Comparison of ENCODE assay signal across 26 mouse cellular contexts in genomic region chr17:80932716-80933115, GRCm38 (mm10). TPM values are rescaled to one million over a fixed set of nuclear protein-coding genes. Genes with fewer than 3 reads are reported as not detected.
A peak's percentile ranks its signal among the peaks of the same experiment; 100 is the strongest.
DNase-seq lines count a peak whose midpoint lies in the region; ATAC-seq and TF ChIP-seq lines count a peak whose summit lies in the region.
"Had no signal": no experiment of that assay in that cellular context is flagged by ENCODE, and none has a peak within 500 bp of the region (broad histone marks: within the 10 kb centered on the region; RNA-seq: fewer than 3 reads in every experiment).

No protein-coding gene starts in this region.

- TF ChIP-seq CTCF in gastrocnemius, adult 2 months (IDR thresholded peaks at IDR 0.05): no peak
- TF ChIP-seq CTCF in lung, postnatal 0 days (IDR thresholded peaks at IDR 0.05): no peak

- no peak overlapping the region for H3K4me2 ChIP-seq in lung, postnatal 0 days (replicated peaks; ENCODE audit: low read depth, low read length)
- H3K4me2 ChIP-seq: limb, embryonic 13.5 days; lung, embryonic 14.5 days; midbrain, embryonic 11.5 days had no signal

- H3K4me1 ChIP-seq in lung, postnatal 0 days (ENCODE audit: insufficient read depth, low read depth, low read length): 0 out of 2 replicates have a peak, but pooled peaks cover 8% of the 10 kb centered on the region
- H3K4me1 ChIP-seq: embryonic facial prominence, embryonic 10.5 days; limb, embryonic 13.5 days had no signal

- no peaks in the 10 kb centered on the region for H3K27me3 ChIP-seq in lung, postnatal 0 days (replicated peaks; ENCODE audit: insufficient read depth, low read length)
- H3K27me3 ChIP-seq: limb, embryonic 13.5 days had no signal

- no peaks in the 10 kb centered on the region for H3K36me3 ChIP-seq in lung, postnatal 0 days (ENCODE audit: insufficient read depth, low read length)
- H3K36me3 ChIP-seq: embryonic facial prominence, embryonic 10.5 days; limb, embryonic 13.5 days had no signal

- H3K9me3 ChIP-seq in lung, postnatal 0 days (ENCODE audit: low read length): no peaks in the 10 kb centered on the region
- H3K9me3 ChIP-seq: embryonic facial prominence, embryonic 10.5 days; limb, embryonic 13.5 days had no signal

- 69% methylated on average over 3 of the region's 3 CpGs for WGBS in lung, postnatal 0 days

- intact Hi-C loops in gastrocnemius, adult 2 months (cut with DNase I): no loop called here
- intact Hi-C loops in heart, postnatal 10 days (cut with DNase I): loop anchor here (5.0 kb wide), 1 partner anchor 205 kb away; the partner anchor contains the start of gene Map4k3

- no peak overlapping the region for H3K9ac ChIP-seq in lung, postnatal 0 days (replicated peaks; ENCODE audit: low read depth)
- H3K9ac ChIP-seq: limb, embryonic 13.5 days; liver, embryonic 14.5 days; lung, embryonic 14.5 days had no signal

- DNase-seq in gastrocnemius, adult 2 months: no peak
- DNase-seq in gastrocnemius, postnatal 4 days (ENCODE audit: low spot score in 2 of 2): no peak
- DNase-seq in lung, postnatal 36 days: peak; percentile 38
- DNase-seq in lung, postnatal 0 days (ENCODE audit: low spot score): no peak
- DNase-seq in heart, postnatal 10 days: peak; percentile 65 to 74
- no peak for DNase-seq in gastrocnemius, postnatal 10 days
- no peak for DNase-seq in ovary, adult 18-20 months (ENCODE audit: low spot score)
- DNase-seq in layer of hippocampus, adult 18-20 months (ENCODE audit: low spot score in 2 of 2): no peak
- DNase-seq: cerebellum, adult 9-11 months; gastrocnemius, postnatal 25 days; kidney, adult 9 months; layer of hippocampus, postnatal 36 days; lung, embryonic 14.5 days; right cerebral cortex, postnatal 14 days; thymus, adult 2 months; thymus, postnatal 4 days had no signal

- H3K4me3 ChIP-seq in gastrocnemius, adult 2 months: peak overlapping the region; percentile 60
- no peak overlapping the region for H3K4me3 ChIP-seq in lung, postnatal 0 days (ENCODE audit: low read depth, low read length)
- H3K4me3 ChIP-seq: embryonic facial prominence, embryonic 10.5 days; limb, embryonic 13.5 days had no signal

- no peak for ATAC-seq in lung, postnatal 0 days
- ATAC-seq: forebrain, embryonic 16.5 days; hindbrain, postnatal 0 days; intestine, embryonic 16.5 days had no signal

- TF ChIP-seq EP300 in lung, postnatal 0 days (IDR thresholded peaks at IDR 0.05): no peak

- peak overlapping the region; percentile 84 for H3K27ac ChIP-seq in gastrocnemius, adult 2 months
- H3K27ac ChIP-seq in lung, postnatal 0 days (ENCODE audit: low read length): no peak overlapping the region
- H3K27ac ChIP-seq: embryonic facial prominence, embryonic 10.5 days; hindbrain, postnatal 0 days; limb, embryonic 13.5 days; liver, embryonic 14.5 days; stomach, postnatal 0 days had no signal

RNA-seq across cellular contexts. Expression of gene Tmem178, which starts 11.7 kb away (rescaled TPM):
- total RNA-seq in gastrocnemius, adult 2 months (2021): under 1 TPM; 0.25 to 0.28 TPM
- 1 to 10 TPM; 1.2 TPM for total RNA-seq in gastrocnemius, postnatal 4 days (2021)
- 21.6 and 23.1 TPM in 2 replicates for polyA plus RNA-seq in lung, postnatal 0 days (2015; fragmentation: Nextera tagmentation; extraction: Ambion mirVana)
- total RNA-seq in heart, postnatal 10 days (2021): 1 to 10 TPM; 1.4 to 1.8 TPM
- 1 to 10 TPM; 1.6 to 1.7 TPM for total RNA-seq in gastrocnemius, postnatal 10 days (2021)
- 100 to 1,000 TPM; 103 to 106 TPM for total RNA-seq in layer of hippocampus, adult 18-20 months (2021)
- total RNA-seq: monocyte, adult 5-6 weeks; neutrophil, adult 5-6 weeks had no signal

Comparison
In these comparisons a context has a peak if more than half of its experiments do, and no peak if none do; other contexts are left out.
1. DNase-seq: peak in lung, postnatal 36 days (single experiment) and heart, postnatal 10 days (2 of 2); none in gastrocnemius, adult 2 months (single experiment), gastrocnemius, postnatal 4 days (0 of 2), lung, postnatal 0 days (single experiment), gastrocnemius, postnatal 10 days (single experiment), ovary, adult 18-20 months (single experiment) and layer of hippocampus, adult 18-20 months (0 of 2).
2. RNA of gene Tmem178, which starts 11.7 kb away (total RNA-seq): 103 to 106 TPM in layer of hippocampus, adult 18-20 months; 1.4 to 1.8 TPM in heart, postnatal 10 days, 1.6 to 1.7 TPM in gastrocnemius, postnatal 10 days, 1.2 TPM in gastrocnemius, postnatal 4 days and 0.25 to 0.28 TPM in gastrocnemius, adult 2 months; every median in the first group is over 10 times any median in the second.